Mouse (Mus musculus): ENCODE measurements at regions not wholly inside any gene's neighbourhood (a gene's known extent, or its start where the extent isn't known, plus 50 kb on each side); places are given as distances from the start of the nearest gene placed in this dataset.

DNA sequence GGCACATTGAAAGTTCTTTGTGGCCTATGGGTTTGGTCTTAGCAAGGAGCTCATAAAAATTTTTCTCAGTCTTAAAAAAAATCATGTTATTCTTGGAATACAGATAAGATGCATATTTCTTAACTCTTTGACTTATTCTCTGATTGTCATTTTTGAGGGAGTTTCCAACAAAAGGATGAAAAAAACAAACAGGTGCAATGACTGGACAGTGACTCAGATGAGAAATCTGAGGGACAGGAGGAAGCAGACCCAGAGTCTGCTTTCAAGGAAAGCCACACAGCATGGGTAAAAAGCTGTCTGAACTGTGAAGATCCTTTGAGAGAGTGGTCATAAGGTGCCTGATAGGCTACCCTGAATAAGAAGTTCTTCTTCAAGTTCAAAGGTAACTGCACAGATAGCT is 363.8 kb upstream of the Marcks start:
- peaks cover 10% of the 10 kb centered on the region for H3K9me3 ChIP-seq (replicated peaks; ENCODE audit: control insufficient read depth, insufficient read depth, low read length, poor library complexity, severe bottlenecking)
- TF ChIP-seq POLR2A (IDR thresholded peaks at IDR 0.05; ENCODE audit: insufficient read depth, low read length) = no peak
- H3K4me1 ChIP-seq (ENCODE audit: control insufficient read depth, insufficient read depth, low read length) = no peaks in the 10 kb centered on the region
- no peak overlapping the region for H3K27ac ChIP-seq (ENCODE audit: insufficient read depth, low read length)
- H3K36me3 ChIP-seq (ENCODE audit: control insufficient read depth, insufficient read depth, low read length, poor library complexity, severe bottlenecking) = no peaks in the 10 kb centered on the region
- H3K27me3 ChIP-seq (ENCODE audit: control insufficient read depth, insufficient read depth, low read length, poor library complexity, severe bottlenecking) = no peaks in the 10 kb centered on the region
- no peak overlapping the region for H3K9ac ChIP-seq (ENCODE audit: low read depth, poor library complexity, severe bottlenecking)
- H3K4me3 ChIP-seq (ENCODE audit: low read depth, low read length) = no peak overlapping the region

DNA sequence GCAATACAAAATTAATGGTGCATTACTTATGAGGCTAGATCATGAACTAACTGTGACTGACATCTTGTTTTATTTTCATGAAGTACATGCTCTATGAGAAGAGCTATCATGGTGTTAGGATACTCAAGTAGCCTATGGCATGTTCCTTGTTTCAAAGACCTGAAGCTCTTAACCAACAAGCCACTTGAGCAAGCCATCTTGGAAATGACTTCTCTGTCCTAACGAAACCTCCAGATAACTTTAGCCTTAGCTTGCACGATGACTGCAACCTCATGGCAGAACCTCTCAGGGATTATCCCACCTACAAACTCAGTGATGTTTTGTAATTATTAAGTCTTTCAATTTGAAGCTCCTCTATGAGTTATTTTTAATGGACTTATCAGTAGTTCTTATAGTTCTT is 362.3 kb upstream of the Marcks start:
- Histone ChIP-seq H3K9me3 (replicated peaks; ENCODE audit: control insufficient read depth, insufficient read depth, low read length, poor library complexity, severe bottlenecking) (no peaks in the 10 kb centered on the region), H3K4me3 (ENCODE audit: low read depth, low read length) (no peak overlapping the region), H3K9ac (ENCODE audit: low read depth, poor library complexity, severe bottlenecking) (no peak overlapping the region), H3K4me1 (ENCODE audit: control insufficient read depth, insufficient read depth, low read length) (no peaks in the 10 kb centered on the region), H3K27ac (ENCODE audit: insufficient read depth, low read length) (no peak overlapping the region), H3K36me3 (ENCODE audit: control insufficient read depth, insufficient read depth, low read length, poor library complexity, severe bottlenecking) (no peaks in the 10 kb centered on the region), H3K27me3 (ENCODE audit: control insufficient read depth, insufficient read depth, low read length, poor library complexity, severe bottlenecking) (no peaks in the 10 kb centered on the region)
- no peak for TF ChIP-seq POLR2A (IDR thresholded peaks at IDR 0.05; ENCODE audit: insufficient read depth, low read length)
- no peak for TF ChIP-seq EP300 (IDR thresholded peaks at IDR 0.05; ENCODE audit: insufficient read depth, low read depth, low read length)
- TF ChIP-seq CTCF (IDR thresholded peaks at IDR 0.05; ENCODE audit: low read depth, low read length) = no peak

DNA sequence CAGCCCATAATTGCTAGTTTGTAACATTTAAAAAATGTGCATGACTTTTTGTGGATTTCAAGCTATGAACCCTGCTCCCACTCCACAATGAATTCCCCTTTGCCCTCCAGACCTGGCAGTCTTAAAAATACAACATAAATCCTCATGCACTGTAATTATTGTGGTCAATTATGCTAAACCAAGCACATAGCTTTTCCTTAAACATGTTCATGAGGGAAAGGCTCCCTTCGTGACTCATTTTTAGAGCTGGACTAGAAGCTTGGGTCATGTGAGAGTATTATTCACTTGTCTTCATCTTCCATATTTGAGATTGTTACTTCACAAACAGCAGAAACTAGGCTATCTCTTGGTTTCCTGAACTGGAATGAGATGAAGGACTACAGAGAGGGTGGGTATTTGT is 356.7 kb upstream of the Marcks start:
- H3K9ac ChIP-seq (ENCODE audit: low read depth, poor library complexity, severe bottlenecking) = no peak overlapping the region
- no peaks in the 10 kb centered on the region for H3K9me3 ChIP-seq (replicated peaks; ENCODE audit: control insufficient read depth, insufficient read depth, low read length, poor library complexity, severe bottlenecking)
- no peak for TF ChIP-seq EP300 (IDR thresholded peaks at IDR 0.05; ENCODE audit: insufficient read depth, low read depth, low read length)
- no peak for TF ChIP-seq CTCF (IDR thresholded peaks at IDR 0.05; ENCODE audit: low read depth, low read length)
- TF ChIP-seq POLR2A (IDR thresholded peaks at IDR 0.05; ENCODE audit: insufficient read depth, low read length) = no peak
- H3K27me3 ChIP-seq (ENCODE audit: control insufficient read depth, insufficient read depth, low read length, poor library complexity, severe bottlenecking) = no peaks in the 10 kb centered on the region
- H3K4me3 ChIP-seq (ENCODE audit: low read depth, low read length) = no peak overlapping the region
- no peaks in the 10 kb centered on the region for H3K4me1 ChIP-seq (ENCODE audit: control insufficient read depth, insufficient read depth, low read length)
- no peaks in the 10 kb centered on the region for H3K36me3 ChIP-seq (ENCODE audit: control insufficient read depth, insufficient read depth, low read length, poor library complexity, severe bottlenecking)
- H3K27ac ChIP-seq (ENCODE audit: insufficient read depth, low read length) = no peak overlapping the region

DNA sequence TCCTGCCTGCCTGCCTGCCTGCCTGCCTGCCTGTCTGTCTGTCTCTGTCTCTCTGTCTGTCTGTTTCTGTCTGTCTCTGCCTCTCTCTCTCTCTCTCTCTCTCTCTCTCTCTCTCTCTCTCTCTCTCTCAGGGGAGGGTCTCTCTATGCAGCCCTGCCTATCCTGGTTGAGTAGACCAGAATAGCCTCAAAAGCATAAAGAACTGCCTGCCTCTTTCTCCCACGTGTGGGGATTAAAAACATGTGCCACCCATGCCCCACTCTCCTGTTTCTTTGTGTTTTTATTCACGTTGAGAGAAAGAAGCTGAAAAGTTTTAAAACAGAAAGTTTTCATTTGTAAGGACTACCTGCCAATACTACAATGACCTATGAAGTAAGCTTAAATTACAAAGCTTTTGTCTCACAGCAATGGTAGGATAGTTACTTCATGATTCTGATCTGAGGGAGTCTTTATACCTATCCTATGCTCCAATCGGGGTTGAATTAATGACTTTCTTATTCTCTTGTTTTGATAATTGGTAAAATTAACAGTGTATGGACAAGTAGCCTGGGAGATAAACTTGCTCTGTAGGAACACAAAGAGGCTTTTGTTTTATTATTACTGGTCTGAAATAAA is 355.9 kb upstream of the Marcks start:
- Histone ChIP-seq H3K4me1 (ENCODE audit: control insufficient read depth, insufficient read depth, low read length) (no peaks in the 10 kb centered on the region), H3K9ac (ENCODE audit: low read depth, poor library complexity, severe bottlenecking) (no peak overlapping the region), H3K4me3 (ENCODE audit: low read depth, low read length) (no peak overlapping the region), H3K27ac (ENCODE audit: insufficient read depth, low read length) (no peak overlapping the region), H3K36me3 (ENCODE audit: control insufficient read depth, insufficient read depth, low read length, poor library complexity, severe bottlenecking) (no peaks in the 10 kb centered on the region), H3K27me3 (ENCODE audit: control insufficient read depth, insufficient read depth, low read length, poor library complexity, severe bottlenecking) (no peaks in the 10 kb centered on the region), H3K9me3 (replicated peaks; ENCODE audit: control insufficient read depth, insufficient read depth, low read length, poor library complexity, severe bottlenecking) (no peaks in the 10 kb centered on the region)
- TF ChIP-seq POLR2A (IDR thresholded peaks at IDR 0.05; ENCODE audit: insufficient read depth, low read length) (no peak), CTCF (IDR thresholded peaks at IDR 0.05; ENCODE audit: low read depth, low read length) (no peak)

DNA sequence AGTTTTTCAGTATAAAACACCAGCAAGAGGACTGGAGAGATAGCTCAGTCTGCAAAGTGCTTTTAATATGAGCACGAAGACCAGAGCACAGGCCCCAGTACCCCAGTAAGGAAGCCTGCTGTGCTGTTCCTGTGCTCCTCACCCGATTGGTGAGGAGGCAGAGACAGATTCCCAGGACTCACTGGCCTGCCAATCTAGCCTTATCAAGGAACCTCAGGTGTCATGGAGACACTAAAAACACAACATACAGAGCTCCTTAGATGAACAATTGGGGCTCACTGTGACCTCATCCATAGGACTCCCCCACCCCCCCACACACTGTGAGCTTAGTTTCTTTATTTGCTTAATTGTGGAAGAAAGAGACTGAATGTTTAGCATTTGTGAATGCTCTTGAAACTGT is 355.4 kb upstream of the Marcks start:
- H3K9me3 ChIP-seq (replicated peaks; ENCODE audit: control insufficient read depth, insufficient read depth, low read length, poor library complexity, severe bottlenecking) = no peaks in the 10 kb centered on the region
- TF ChIP-seq EP300 (IDR thresholded peaks at IDR 0.05; ENCODE audit: insufficient read depth, low read depth, low read length) = no peak
- TF ChIP-seq CTCF (IDR thresholded peaks at IDR 0.05; ENCODE audit: low read depth, low read length) = no peak
- TF ChIP-seq POLR2A (IDR thresholded peaks at IDR 0.05; ENCODE audit: insufficient read depth, low read length) = no peak
- no peaks in the 10 kb centered on the region for H3K4me1 ChIP-seq (ENCODE audit: control insufficient read depth, insufficient read depth, low read length)
- H3K27ac ChIP-seq (ENCODE audit: insufficient read depth, low read length) = no peak overlapping the region
- H3K4me3 ChIP-seq (ENCODE audit: low read depth, low read length) = no peak overlapping the region
- no peaks in the 10 kb centered on the region for H3K27me3 ChIP-seq (ENCODE audit: control insufficient read depth, insufficient read depth, low read length, poor library complexity, severe bottlenecking)
- no peak overlapping the region for H3K9ac ChIP-seq (ENCODE audit: low read depth, poor library complexity, severe bottlenecking)
- no peaks in the 10 kb centered on the region for H3K36me3 ChIP-seq (ENCODE audit: control insufficient read depth, insufficient read depth, low read length, poor library complexity, severe bottlenecking)

DNA sequence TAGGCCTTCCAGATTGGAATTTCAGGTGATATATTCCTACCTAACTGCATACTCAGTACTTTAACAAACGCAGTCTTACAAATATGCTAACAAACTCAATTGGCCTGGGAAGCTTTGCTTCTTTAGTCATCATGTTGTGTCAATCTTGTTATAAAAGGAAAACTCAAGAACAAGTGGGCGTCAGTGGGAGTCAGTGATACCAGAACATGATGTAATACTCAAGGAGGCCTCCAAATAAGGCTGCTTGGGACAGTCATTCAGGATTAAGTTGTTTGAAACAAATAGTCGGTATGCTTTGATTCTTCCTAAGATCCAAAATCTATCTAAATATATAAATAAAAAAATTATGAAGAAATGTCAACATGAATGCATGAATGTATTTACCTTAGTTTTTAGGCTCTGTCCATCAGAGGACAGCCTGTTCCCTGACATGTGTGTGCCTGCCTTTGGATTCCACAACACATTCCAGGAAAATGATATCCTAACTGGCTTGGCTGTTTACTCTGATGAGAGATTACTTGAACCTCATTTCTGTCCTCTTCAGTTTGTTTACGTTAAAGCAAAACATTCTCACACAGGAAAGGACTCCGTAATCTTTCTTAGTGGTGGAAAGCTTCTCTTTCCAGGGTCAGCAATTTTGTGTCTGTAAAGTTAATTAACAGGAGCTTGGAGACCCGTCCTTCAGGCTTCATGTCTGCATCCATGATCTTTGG is 345.7 kb upstream of the Marcks start:
- no peak for TF ChIP-seq EP300 (IDR thresholded peaks at IDR 0.05; ENCODE audit: insufficient read depth, low read depth, low read length)
- TF ChIP-seq POLR2A (IDR thresholded peaks at IDR 0.05; ENCODE audit: insufficient read depth, low read length) = no peak
- no peak for TF ChIP-seq CTCF (IDR thresholded peaks at IDR 0.05; ENCODE audit: low read depth, low read length)

More for the DNA sequence above, 345.7 kb upstream of the Marcks start:
- no peak overlapping the region for H3K27ac ChIP-seq (ENCODE audit: insufficient read depth, low read length)
- H3K9me3 ChIP-seq (replicated peaks; ENCODE audit: control insufficient read depth, insufficient read depth, low read length, poor library complexity, severe bottlenecking) = no peaks in the 10 kb centered on the region
- H3K36me3 ChIP-seq (ENCODE audit: control insufficient read depth, insufficient read depth, low read length, poor library complexity, severe bottlenecking) = no peaks in the 10 kb centered on the region
- no peaks in the 10 kb centered on the region for H3K4me1 ChIP-seq (ENCODE audit: control insufficient read depth, insufficient read depth, low read length)
- no peak overlapping the region for H3K4me3 ChIP-seq (ENCODE audit: low read depth, low read length)
- H3K27me3 ChIP-seq (ENCODE audit: control insufficient read depth, insufficient read depth, low read length, poor library complexity, severe bottlenecking) = no peaks in the 10 kb centered on the region
- H3K9ac ChIP-seq (ENCODE audit: low read depth, poor library complexity, severe bottlenecking) = no peak overlapping the region

Measured in ES-Bruce4 (cell line).